Mouse (Mus musculus) megakaryocyte, embryonic 14.5 days (primary cell): ENCODE measurements around the gene Rras.

Experiments used
- FLI1 ChIP-seq: IDR thresholded peaks from 2 replicates; pipeline ENCODE4 v1.6.1; 2012; ENCODE audit warnings: low read length, inconsistent platforms, mixed read lengths
- GATA1 ChIP-seq: IDR thresholded peaks from 3 replicates; pipeline ENCODE4 v1.6.1; 2012; ENCODE audit warnings: mixed read lengths, low read length, inconsistent platforms, borderline replicate concordance

DNA sequence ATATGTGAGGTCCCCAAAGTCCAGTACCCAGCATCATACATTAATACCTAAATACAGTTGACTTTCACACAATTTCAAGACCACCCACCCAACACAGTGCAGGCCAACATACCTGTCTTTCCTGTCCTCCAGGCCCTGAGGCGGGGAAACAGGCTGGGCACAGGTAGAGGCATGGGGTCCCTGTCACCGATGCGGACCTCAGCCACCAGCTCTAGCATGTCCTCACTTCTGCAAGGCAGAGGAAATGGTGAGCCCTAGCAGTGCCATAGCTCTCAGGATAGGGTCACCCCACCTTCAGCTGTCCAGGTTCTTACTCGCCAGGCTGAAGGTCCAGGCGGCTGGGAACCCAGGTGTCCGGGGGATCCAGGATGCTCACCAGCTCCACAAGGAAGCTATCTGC, 5.8 kb upstream of the Rras start:
- TF ChIP-seq GATA1 (no peak), FLI1 (no peak)
